Mouse (Mus musculus) left cerebral cortex, adult 18-20 months (tissue): ENCODE measurements around the gene Gm3055. TPM values are rescaled to one million over a fixed set of nuclear protein-coding genes. Genes with fewer than 3 reads are reported as not detected.
A peak's percentile ranks its signal among the peaks of the same experiment; 100 is the strongest.
"Not testable (repeated sequence)": the region's sequence is repeated elsewhere in the genome, so short reads cannot be mapped to it uniquely, and the experiment has no call there.

Source experiments
- DNase-seq, 2 experiments: peaks; one replicate each; pipeline ENCODE4 v3.0.0; 2021 to 2022; ENCODE audit warnings: low spot score in 2 of 2, mixed read lengths in 1 of 2
- long read RNA-seq, 2 experiments: library from polyadenylated mRNA; stranded (forward); transcript quantifications; one replicate each; pipeline ENCODE4 v2.0.0; 2021
- total RNA-seq, 2 experiments: library from RNA; stranded (reverse); gene quantifications; 2 replicates each; pipeline ENCODE4 v1.2.3; 2021

The Gm3055 gene
- 10 to 100 TPM; 12.5 to 14.8 TPM for total RNA-seq
- long read RNA-seq, experiment 1, partial matches to known transcripts, result 0 of 2 reads
- long read RNA-seq, experiment 1, other reads (novel, unspliced or antisense), result 1 of 2 reads
- long read RNA-seq, experiment 2, partial matches to known transcripts, result 0 of 2 reads
- long read RNA-seq, experiment 2, other reads (novel, unspliced or antisense), result 1 of 2 reads

GRCm38 (mm10) chr10:81770506-81771403 is at the start of gene Gm3055:
Gene Gm3055, minus strand, starts transcription at chr10:81771161.
- not testable (repeated sequence) for DNase-seq

- peak; percentile 0 for DNase-seq
Measured at GRCm38 (mm10) chr10:81811899-81812298, 40.9 kb upstream of the Gm3055 start, which contains the start of gene Gm4767. Gene Gm4767, plus strand, starts transcription at chr10:81812186.

- not testable (repeated sequence) for DNase-seq
Measured at GRCm38 (mm10) chr10:81771404-81771777, 430 bp upstream of the Gm3055 start.

- DNase-seq, result not testable (repeated sequence)
Measured at GRCm38 (mm10) chr10:81704531-81705301, 66.2 kb downstream of the Gm3055 start, which contains the start of gene Zfp433. Gene Zfp433, plus strand, starts transcription at chr10:81704825.

Other genes with a start within 250 kb of the Gm3055 start
- gene Gna15, start 246.9 kb downstream of the Gm3055 start, total RNA-seq, result 1 to 10 TPM; 2.6 to 3.5 TPM
- 100 to 1,000 TPM; 105 to 114 TPM for gene Gna11, start 226.0 kb downstream of the Gm3055 start, total RNA-seq
- 100 to 1,000 TPM; 700 to 737 TPM for gene Aes, start 211.7 kb downstream of the Gm3055 start, total RNA-seq
- 10 to 100 TPM; 41.3 to 42.4 TPM for gene Tle2, start 196.6 kb downstream of the Gm3055 start, total RNA-seq
- gene Tle6, start 170.1 kb downstream of the Gm3055 start, total RNA-seq, result 10 to 100 TPM; 11.4 to 11.8 TPM
- 1 to 10 TPM; 2.6 to 3.3 TPM for gene BC025920, start 164.9 kb downstream of the Gm3055 start, total RNA-seq
- 10 to 100 TPM; 26.2 to 26.6 TPM for gene Sirt6, start 143.4 kb downstream of the Gm3055 start, total RNA-seq
- 10 to 100 TPM; 44.4 to 46.4 TPM for gene Ankrd24, start 142.6 kb downstream of the Gm3055 start, total RNA-seq
- gene Gm10778, start 122.1 kb downstream of the Gm3055 start, total RNA-seq, result 1 to 10 TPM; 4.3 to 5.8 TPM
- gene Zfp433, start 66.3 kb downstream of the Gm3055 start, total RNA-seq, result 10 to 100 TPM in 1 of 2 experiments, 1 to 10 TPM in 1; 8.6 to 10.6 TPM
- gene Gm4767, start 41.0 kb upstream of the Gm3055 start, total RNA-seq, result 1 to 10 TPM; 3.0 to 3.2 TPM
- gene Gm32687, start 92.8 kb upstream of the Gm3055 start, total RNA-seq, result 1 to 10 TPM; 2.1 to 3.8 TPM
- gene Zfp781, start 159.3 kb upstream of the Gm3055 start, total RNA-seq, result 1 to 10 TPM; 4.2 to 5.9 TPM